In genomic region chr17:84585104-84585503, GRCm38 (mm10) we compare ENCODE assay signal across 10 mouse cellular contexts. TPM values are rescaled to one million over a fixed set of nuclear protein-coding genes. Genes with fewer than 3 reads are reported as not detected.
DNase-seq lines count a peak whose midpoint lies in the region; ATAC-seq and TF ChIP-seq lines count a peak whose summit lies in the region.
"Had no signal": no experiment of that assay in that cellular context is flagged by ENCODE, and none has a peak within 500 bp of the region (broad histone marks: within the 10 kb centered on the region; RNA-seq: fewer than 3 reads in every experiment).

No protein-coding gene starts in this region.

- H3K4me3 ChIP-seq in embryonic facial prominence, embryonic 13.5 days: no peak overlapping the region
- H3K4me3 ChIP-seq in embryonic facial prominence, embryonic 10.5 days: no peak overlapping the region
- no peak overlapping the region for H3K4me3 ChIP-seq in stomach, postnatal 0 days (ENCODE audit: low read depth, low read length)
- H3K4me3 ChIP-seq: heart, embryonic 15.5 days; liver, embryonic 15.5 days had no signal

- H3K4me1 ChIP-seq in embryonic facial prominence, embryonic 13.5 days: peaks cover 41% of the 10 kb centered on the region
- H3K4me1 ChIP-seq in embryonic facial prominence, embryonic 10.5 days: peaks cover 19% of the 10 kb centered on the region
- no peaks in the 10 kb centered on the region for H3K4me1 ChIP-seq in stomach, postnatal 0 days (replicated peaks; ENCODE audit: control insufficient read depth, insufficient read depth)
- H3K4me1 ChIP-seq: heart, embryonic 15.5 days; liver, embryonic 15.5 days had no signal

- H3K27ac ChIP-seq in embryonic facial prominence, embryonic 13.5 days: peak overlapping the region; percentile 51; the same call in 1 of the 2 replicates
- H3K27ac ChIP-seq in embryonic facial prominence, embryonic 10.5 days (replicated peaks): no peak overlapping the region
- H3K27ac ChIP-seq in stomach, postnatal 0 days (replicated peaks): no peak overlapping the region
- H3K27ac ChIP-seq: heart, embryonic 15.5 days; liver, embryonic 15.5 days had no signal

- no peak overlapping the region for H3K4me2 ChIP-seq in embryonic facial prominence, embryonic 13.5 days
- H3K4me2 ChIP-seq in stomach, postnatal 0 days (replicated peaks; ENCODE audit: low read depth): no peak overlapping the region
- H3K4me2 ChIP-seq: heart, embryonic 15.5 days; liver, embryonic 15.5 days had no signal

- no peak for ATAC-seq in embryonic facial prominence, embryonic 13.5 days (ENCODE audit: insufficient number of reproducible peaks, insufficient read depth, low FRiP score, low TSS enrichment, low read depth)
- peak; percentile 72 for ATAC-seq in stomach, postnatal 0 days (ENCODE audit: low FRiP score, low TSS enrichment)

- H3K27me3 ChIP-seq in embryonic facial prominence, embryonic 13.5 days: no peaks in the 10 kb centered on the region
- H3K27me3 ChIP-seq in embryonic facial prominence, embryonic 10.5 days (replicated peaks; ENCODE audit: low read depth, poor library complexity, severe bottlenecking): no peaks in the 10 kb centered on the region
- no peaks in the 10 kb centered on the region for H3K27me3 ChIP-seq in stomach, postnatal 0 days (ENCODE audit: control insufficient read depth, insufficient read depth, low read length)
- H3K27me3 ChIP-seq: heart, embryonic 15.5 days; liver, embryonic 15.5 days had no signal

- no peak for TF ChIP-seq EP300 in stomach, postnatal 0 days (optimal IDR thresholded peaks at IDR 0.05)

- DNase-seq in embryonic facial prominence, embryonic 10.5 days (ENCODE audit: low spot score): no peak
- DNase-seq in right cerebral cortex, adult 18-20 months: peak; percentile 82
- no peak for DNase-seq in right cerebral cortex, postnatal 4 days
- DNase-seq in left cerebral cortex, adult 18-20 months (ENCODE audit: low spot score in 2 of 2): peak; percentile 70 to 82
- peak; percentile 21 for DNase-seq in stomach, postnatal 0 days (ENCODE audit: low spot score)
- no peak for DNase-seq in spleen, adult 12 weeks (ENCODE audit: low spot score)
- DNase-seq in lung, adult 18-20 months: no peak

- 58% methylated on average over 8 of the region's 8 CpGs for WGBS in embryonic facial prominence, embryonic 13.5 days
- WGBS in embryonic facial prominence, embryonic 10.5 days: 82% methylated on average over 8 of the region's 8 CpGs
- 44% methylated on average over 8 of the region's 8 CpGs for WGBS in stomach, postnatal 0 days

- no peak for TF ChIP-seq CTCF in stomach, postnatal 0 days (IDR thresholded peaks at IDR 0.05; ENCODE audit: low read depth)

- no peak overlapping the region for H3K9ac ChIP-seq in embryonic facial prominence, embryonic 13.5 days
- H3K9ac ChIP-seq in stomach, postnatal 0 days (ENCODE audit: low read length): no peak overlapping the region
- H3K9ac ChIP-seq: heart, embryonic 15.5 days; liver, embryonic 15.5 days had no signal

- no peaks in the 10 kb centered on the region for H3K9me3 ChIP-seq in embryonic facial prominence, embryonic 13.5 days
- no peaks in the 10 kb centered on the region for H3K9me3 ChIP-seq in embryonic facial prominence, embryonic 10.5 days
- H3K9me3 ChIP-seq in stomach, postnatal 0 days (ENCODE audit: control insufficient read depth, low read length): no peaks in the 10 kb centered on the region
- H3K9me3 ChIP-seq: heart, embryonic 15.5 days; liver, embryonic 15.5 days had no signal

- peaks cover 29% of the 10 kb centered on the region for H3K36me3 ChIP-seq in embryonic facial prominence, embryonic 13.5 days
- H3K36me3 ChIP-seq in embryonic facial prominence, embryonic 10.5 days (replicated peaks): peaks cover 19% of the 10 kb centered on the region; the same call in 1 of the 2 replicates
- H3K36me3 ChIP-seq in stomach, postnatal 0 days (ENCODE audit: control insufficient read depth, insufficient read depth, low read length): no peaks in the 10 kb centered on the region; the same call in 1 of the 2 replicates
- H3K36me3 ChIP-seq: heart, embryonic 15.5 days; liver, embryonic 15.5 days had no signal

RNA-seq across cellular contexts. Expression of gene Dync2li1, which starts 41.2 kb away (rescaled TPM):
- 38.2 and 43.4 TPM in 2 replicates for polyA plus RNA-seq in embryonic facial prominence, embryonic 13.5 days (2015; fragmentation: Nextera tagmentation; extraction: Ambion mirVana)
- 29.4 and 34.6 TPM in 2 replicates for polyA plus RNA-seq in embryonic facial prominence, embryonic 10.5 days (2016; fragmentation: Nextera tagmentation; extraction: Ambion mirVana)
- total RNA-seq in left cerebral cortex, adult 18-20 months (2021): 10 to 100 TPM; 21.0 to 23.1 TPM
- polyA plus RNA-seq in stomach, postnatal 0 days (2015; fragmentation: Nextera tagmentation; extraction: Ambion mirVana): 13.3 and 14.0 TPM in 2 replicates

Comparison
In these comparisons a context has a peak if more than half of its experiments do, and no peak if none do; other contexts are left out.
1. DNase-seq: peak in right cerebral cortex, adult 18-20 months (single experiment), left cerebral cortex, adult 18-20 months (2 of 2) and stomach, postnatal 0 days (single experiment); none in embryonic facial prominence, embryonic 10.5 days (single experiment), right cerebral cortex, postnatal 4 days (single experiment), spleen, adult 12 weeks (single experiment) and lung, adult 18-20 months (0 of 2).